Mouse (Mus musculus) monocyte, adult 59 days (primary cell): Measurements from ENCODE around the gene Pdcl3. TPM values are rescaled to one million over a fixed set of nuclear protein-coding genes. Genes with fewer than 3 reads are reported as not detected.

ENCODE experiments used
- total RNA-seq, 2 experiments: library from RNA; stranded (reverse); gene quantifications; one replicate each; pipeline ENCODE4 v1.2.4; 2023

Gene Pdcl3
- 10 to 100 TPM; 32.9 to 40.4 TPM for total RNA-seq

DNA sequence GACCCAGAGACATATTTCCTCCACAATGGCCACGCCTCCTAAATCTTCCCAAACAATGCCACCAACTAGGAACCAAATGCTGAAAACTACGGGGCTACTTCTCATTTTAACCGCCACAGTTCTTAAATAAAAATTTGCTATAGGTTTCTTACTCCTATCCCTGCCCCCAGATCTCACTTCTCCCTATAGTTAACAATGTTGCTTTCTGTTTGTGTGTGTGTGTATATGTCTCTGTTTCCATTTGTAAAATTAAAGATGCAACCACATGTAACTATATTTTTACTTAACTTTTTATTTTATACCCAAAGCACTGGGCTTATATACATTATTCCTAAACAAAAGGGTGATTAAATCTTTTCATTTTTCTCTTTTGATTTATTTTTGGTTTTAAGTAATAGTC, at the start of gene Pdcl3:
Gene Pdcl3 (plus strand): TSS at position 301 of the 400 bp plus-strand sequence.

DNA sequence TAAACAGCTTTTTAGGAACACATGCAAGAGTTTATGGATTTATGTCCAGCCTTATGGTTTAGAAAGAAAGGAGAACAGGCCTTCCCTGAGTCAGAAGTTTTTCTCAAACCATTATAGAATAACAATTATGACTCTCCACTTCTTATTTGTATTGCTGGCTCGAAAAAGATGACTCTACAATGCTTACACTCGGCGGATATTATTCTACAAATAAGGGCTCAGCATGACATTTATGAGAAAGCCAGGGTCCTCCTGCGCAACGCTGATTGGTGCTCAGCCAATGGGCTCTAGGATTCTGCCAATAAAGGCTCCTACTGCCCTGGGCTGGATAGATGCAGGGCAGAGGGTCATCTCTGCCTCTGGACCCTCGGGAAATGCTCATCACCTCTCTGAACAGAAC, 46.6 kb upstream of the Pdcl3 start, which contains the start of gene Nms:
Gene Nms (plus strand): TSS at position 301 of the 400 bp plus-strand sequence.

Other genes with a start within 250 kb of the Pdcl3 start
- gene Lonrf2, start 148.9 kb upstream of the Pdcl3 start, total RNA-seq, result not detected
- gene Chst10, start 87.4 kb upstream of the Pdcl3 start, total RNA-seq, result under 1 TPM; 0.10 to 0.21 TPM
- gene Nms, start 46.5 kb upstream of the Pdcl3 start, total RNA-seq, result not detected
- under 1 TPM in 1 of 2 experiments, not detected in 1; 0.15 TPM for gene Npas2, start 208.1 kb downstream of the Pdcl3 start, total RNA-seq